Mouse (Mus musculus) lung, embryonic 16.5 days (tissue): ENCODE results near the gene Syn2. TPM values are rescaled to one million over a fixed set of nuclear protein-coding genes. Genes with fewer than 3 reads are reported as not detected.

Source experiments
- ATAC-seq: fragments of 200-750 bp; cut with Nextera tagmentation; 2 replicates; pipeline ENCODE4 v1.8.0; 2017; ENCODE audit warnings: low read depth, mild to moderate bottlenecking, moderate library complexity
- H3K27ac ChIP-seq: fragments of 300-500 bp; sonication (generic); 2 replicates; pipeline ENCODE4 v1.5.1; 2014; ENCODE audit warnings: mild to moderate bottlenecking, control low read depth, low read length
- H3K27me3 ChIP-seq: fragments of 300-500 bp; sonication (generic); 2 replicates; pipeline ENCODE4 v1.6.1; 2014; ENCODE audit warnings: low read depth, low read length, mixed read lengths; ENCODE audit not compliant: control insufficient read depth, insufficient read depth
- H3K36me3 ChIP-seq: fragments of 300-500 bp; sonication (generic); 2 replicates; pipeline ENCODE4 v1.6.1; 2014; ENCODE audit warnings: low read length; ENCODE audit not compliant: control insufficient read depth, insufficient read depth
- H3K4me1 ChIP-seq: fragments of 300-500 bp; sonication (generic); replicated peaks from 2 replicates; pipeline ENCODE4 v1.6.1; 2014; ENCODE audit warnings: low read length, mixed read lengths; ENCODE audit not compliant: control insufficient read depth, insufficient read depth
- H3K4me2 ChIP-seq: fragments of 300-500 bp; sonication (generic); 2 replicates; pipeline ENCODE4 v1.6.1; 2014; ENCODE audit warnings: low read depth, low read length, control low read depth
- H3K4me3 ChIP-seq: fragments of 300-500 bp; sonication (generic); 2 replicates; pipeline ENCODE4 v1.5.1; 2014; ENCODE audit warnings: mild to moderate bottlenecking, low read length, control low read depth
- H3K9ac ChIP-seq: fragments of 300-500 bp; sonication (generic); 2 replicates; pipeline ENCODE4 v1.6.1; 2014; ENCODE audit warnings: low read length, control low read depth
- H3K9me3 ChIP-seq: fragments of 300-500 bp; sonication (generic); 2 replicates; pipeline ENCODE4 v1.6.1; 2016; ENCODE audit warnings: low read length; ENCODE audit not compliant: control insufficient read depth
- WGBS: fragments of 180-500 bp; shearing (Covaris S2); extraction: QIAGEN DNeasy Blood & Tissue Kit; methylation state at CpG from one replicate; pipeline ENCODE4 v1.1.7; 2014; 5-methylcytosine and 5-hydroxymethylcytosine counted together
- polyA plus RNA-seq: library from polyadenylated mRNA; unstranded; fragments of >200 nt; fragmentation: Nextera tagmentation; extraction: Ambion mirVana; gene quantifications from 2 replicates; pipeline ENCODE4 v1.2.1, GENCODE M21; 2015

Syn2 gene
- polyA plus RNA-seq, 1 experiment from 2014 or later = 1.7 TPM

DNA sequence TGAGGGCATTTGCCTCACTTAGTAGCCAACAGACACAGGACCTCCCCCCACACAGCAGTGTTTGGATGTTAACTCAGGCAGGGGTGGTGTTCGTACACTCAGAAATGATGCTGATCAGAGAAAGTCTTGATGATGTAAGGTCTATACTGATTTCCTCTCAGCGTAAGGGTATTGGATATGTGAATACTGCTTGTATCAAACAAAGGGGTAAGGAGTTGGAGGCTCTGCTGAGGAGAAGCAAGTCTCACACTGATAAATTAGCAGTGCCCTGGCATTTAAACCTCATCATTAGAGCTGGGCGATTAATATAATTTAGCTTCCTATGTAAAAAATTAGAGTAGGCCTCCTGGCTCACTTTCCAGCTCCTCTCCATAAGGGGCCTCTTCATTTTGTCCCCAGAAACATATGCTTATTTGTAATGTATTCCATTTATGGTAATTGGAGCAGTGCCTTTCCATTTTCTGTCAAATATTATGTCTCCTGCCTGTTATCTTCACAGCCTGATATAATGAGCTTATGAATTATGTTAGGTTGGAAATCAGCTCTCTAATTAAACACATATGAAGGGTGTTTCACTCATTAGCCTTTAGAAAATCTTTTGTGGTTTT lies 31.3 kb downstream of the Syn2 start:
- Histone ChIP-seq H3K9me3 (no peaks in the 10 kb centered on the region), H3K4me1 (no peaks in the 10 kb centered on the region), H3K27me3 (no peaks in the 10 kb centered on the region), H3K36me3 (no peaks in the 10 kb centered on the region), H3K4me2 (no peak overlapping the region), H3K27ac (no peak overlapping the region), H3K9ac (no peak overlapping the region), H3K4me3 (no peak overlapping the region)
- ATAC-seq = no peak
- 83% methylated on average over 3 of the region's 3 CpGs for WGBS

DNA sequence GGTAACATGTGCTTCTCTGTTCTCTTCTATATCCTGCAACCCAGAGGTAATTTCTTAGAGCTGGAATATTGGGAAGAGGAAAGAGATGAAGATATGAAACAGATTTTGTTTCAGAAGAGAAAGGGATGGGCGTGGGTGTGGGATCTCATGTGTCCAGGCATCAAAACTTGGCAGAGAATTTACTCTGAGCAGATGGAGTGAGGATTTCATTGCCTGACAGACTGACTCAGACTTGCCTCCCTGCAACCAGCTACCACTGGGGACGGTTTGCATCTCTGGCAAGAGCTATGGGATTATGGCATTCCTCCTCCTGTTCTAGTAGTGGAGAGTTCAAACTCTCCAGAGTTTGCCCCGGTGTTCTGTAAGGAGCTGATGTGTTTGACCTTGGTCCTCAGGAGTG lies 34.2 kb downstream of the Syn2 start:
- Histone ChIP-seq H3K27ac (no peak overlapping the region), H3K4me1 (no peaks in the 10 kb centered on the region), H3K9ac (no peak overlapping the region), H3K4me3 (no peak overlapping the region), H3K27me3 (no peaks in the 10 kb centered on the region), H3K4me2 (no peak overlapping the region), H3K9me3 (no peaks in the 10 kb centered on the region), H3K36me3 (no peaks in the 10 kb centered on the region)
- 45% methylated on average over 3 of the region's 3 CpGs for WGBS
- no peak for ATAC-seq

DNA sequence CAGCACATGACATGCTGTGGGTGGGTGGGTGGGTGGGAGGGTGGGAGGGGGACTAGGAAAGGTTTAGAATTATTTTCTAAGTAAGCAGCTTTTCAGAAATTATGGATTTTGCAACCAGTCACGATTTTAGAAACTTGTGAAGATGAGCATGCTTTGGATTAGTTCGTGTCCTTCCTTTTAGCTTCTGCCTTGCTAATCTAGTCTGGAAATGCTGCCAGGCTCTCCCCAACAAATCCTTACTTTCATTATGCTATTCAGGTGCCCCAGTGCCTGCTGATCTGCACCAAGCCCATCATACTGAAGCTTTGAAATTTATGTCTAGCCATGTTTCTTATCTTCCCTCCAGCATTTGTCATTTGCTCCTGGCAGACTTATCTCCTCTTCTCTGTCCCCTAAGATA lies 34.8 kb downstream of the Syn2 start:
- Histone ChIP-seq H3K27ac (no peak overlapping the region), H3K4me1 (no peaks in the 10 kb centered on the region), H3K36me3 (no peaks in the 10 kb centered on the region), H3K9me3 (no peaks in the 10 kb centered on the region), H3K27me3 (no peaks in the 10 kb centered on the region), H3K4me2 (no peak overlapping the region), H3K4me3 (no peak overlapping the region), H3K9ac (no peak overlapping the region)
- no peak for ATAC-seq
- 64% methylated on average over 2 of the region's 2 CpGs for WGBS

DNA sequence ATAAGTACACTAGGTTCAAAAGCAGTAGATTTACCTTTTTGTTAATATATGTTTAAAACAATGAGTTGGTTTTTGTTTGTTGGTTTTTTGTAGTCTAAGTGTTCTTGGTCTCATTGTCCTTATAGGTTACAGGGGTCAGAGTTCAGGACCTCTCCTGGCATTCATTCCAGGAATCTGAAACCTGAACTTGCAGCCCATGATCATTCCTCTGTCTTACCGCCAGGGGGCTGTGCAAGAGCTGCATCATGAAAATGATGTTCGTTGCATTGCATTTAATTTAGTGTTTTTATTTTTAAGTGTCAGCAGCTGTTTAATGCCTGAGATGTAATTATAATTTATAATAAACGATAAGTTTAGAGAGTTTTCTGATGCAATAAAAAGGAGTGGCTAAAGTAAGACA lies 40.1 kb downstream of the Syn2 start:
- Histone ChIP-seq H3K4me2 (no peak overlapping the region), H3K27me3 (no peaks in the 10 kb centered on the region), H3K9me3 (no peaks in the 10 kb centered on the region), H3K9ac (no peak overlapping the region), H3K4me3 (no peak overlapping the region), H3K4me1 (no peaks in the 10 kb centered on the region), H3K36me3 (no peaks in the 10 kb centered on the region), H3K27ac (no peak overlapping the region)
- WGBS = 33% methylated on average over 3 of the region's 3 CpGs
- ATAC-seq = no peak

DNA sequence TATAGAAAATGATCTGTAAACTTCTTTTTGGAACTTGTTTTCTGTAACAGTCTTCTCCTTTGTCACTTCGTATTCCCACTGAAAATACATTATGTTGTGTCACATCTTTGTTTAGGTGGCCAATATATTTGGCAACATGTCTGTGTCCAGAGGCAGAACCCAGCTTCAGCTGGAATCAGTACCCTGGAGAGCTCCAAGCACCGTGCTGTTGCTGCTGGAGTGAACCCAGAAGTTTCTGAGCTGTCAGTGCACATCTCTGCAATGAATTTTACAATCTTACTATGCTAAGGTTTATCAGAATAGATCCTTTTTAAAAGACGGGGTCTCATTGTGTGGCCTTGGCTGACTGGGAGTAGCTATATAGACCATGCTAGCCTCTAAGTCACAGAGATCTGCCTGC lies 44.1 kb downstream of the Syn2 start:
- Histone ChIP-seq H3K9me3 (no peaks in the 10 kb centered on the region), H3K27me3 (no peaks in the 10 kb centered on the region), H3K27ac (no peak overlapping the region), H3K9ac (no peak overlapping the region), H3K36me3 (no peaks in the 10 kb centered on the region), H3K4me3 (no peak overlapping the region), H3K4me1 (no peaks in the 10 kb centered on the region), H3K4me2 (no peak overlapping the region)
- WGBS = 22% methylated on average over 3 of the region's 3 CpGs
- no peak for ATAC-seq

DNA sequence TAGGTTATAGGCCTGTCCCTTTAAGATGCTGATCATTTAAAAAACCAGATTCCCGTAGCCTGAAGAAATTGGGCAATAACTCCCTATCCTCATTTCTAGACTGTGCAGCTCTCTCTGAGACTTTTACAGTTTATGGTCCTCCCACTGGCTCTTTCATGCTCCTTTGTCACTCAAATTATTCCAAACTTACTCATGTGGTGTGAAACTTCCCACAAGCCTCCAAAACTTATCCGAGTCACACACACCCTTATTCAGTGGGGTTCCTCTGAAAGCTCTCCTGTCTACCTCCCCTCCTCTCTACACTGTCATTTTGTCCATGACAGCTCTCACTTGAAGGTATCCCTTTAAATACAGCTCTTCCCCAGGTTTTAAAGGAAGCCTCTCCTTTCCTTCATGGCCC lies 46.4 kb downstream of the Syn2 start:
- WGBS = 68% methylated on average over 2 of the region's 2 CpGs
- no peak overlapping the region for H3K4me2 ChIP-seq

DNA sequence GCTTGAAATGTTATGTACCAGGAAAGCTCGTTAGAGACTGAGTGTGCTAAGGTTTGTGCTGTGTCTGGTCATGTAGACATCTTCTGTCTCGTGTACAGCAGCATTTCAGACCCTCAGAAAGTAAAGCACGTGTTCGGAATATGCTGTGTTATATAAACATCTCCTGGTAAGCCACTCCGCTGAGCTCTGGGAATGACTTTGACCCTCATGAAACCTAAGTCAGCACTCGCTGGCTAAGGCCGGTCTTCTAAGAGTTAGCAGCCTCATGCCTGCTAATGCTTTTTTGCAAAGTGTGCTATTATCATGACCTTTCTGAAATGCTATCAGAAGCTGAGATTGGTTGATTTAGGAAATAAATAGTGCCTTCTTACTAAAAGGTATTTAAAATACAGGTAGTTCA lies 56.4 kb downstream of the Syn2 start:
- H3K9ac ChIP-seq = no peak overlapping the region
- H3K36me3 ChIP-seq = no peaks in the 10 kb centered on the region
- no peak for ATAC-seq
- H3K27ac ChIP-seq = no peak overlapping the region
- H3K4me3 ChIP-seq = no peak overlapping the region
- WGBS = 40% methylated on average over 7 of the region's 7 CpGs
- H3K9me3 ChIP-seq = no peaks in the 10 kb centered on the region
- no peak overlapping the region for H3K4me2 ChIP-seq
- H3K4me1 ChIP-seq = no peaks in the 10 kb centered on the region
- no peaks in the 10 kb centered on the region for H3K27me3 ChIP-seq

More for the DNA sequence above, 46.4 kb downstream of the Syn2 start:
- no peaks in the 10 kb centered on the region for H3K9me3 ChIP-seq
- no peak overlapping the region for H3K9ac ChIP-seq
- H3K27me3 ChIP-seq = no peaks in the 10 kb centered on the region
- H3K4me3 ChIP-seq = no peak overlapping the region
- no peak overlapping the region for H3K27ac ChIP-seq
- no peak for ATAC-seq
- H3K36me3 ChIP-seq = no peaks in the 10 kb centered on the region
- no peaks in the 10 kb centered on the region for H3K4me1 ChIP-seq

DNA sequence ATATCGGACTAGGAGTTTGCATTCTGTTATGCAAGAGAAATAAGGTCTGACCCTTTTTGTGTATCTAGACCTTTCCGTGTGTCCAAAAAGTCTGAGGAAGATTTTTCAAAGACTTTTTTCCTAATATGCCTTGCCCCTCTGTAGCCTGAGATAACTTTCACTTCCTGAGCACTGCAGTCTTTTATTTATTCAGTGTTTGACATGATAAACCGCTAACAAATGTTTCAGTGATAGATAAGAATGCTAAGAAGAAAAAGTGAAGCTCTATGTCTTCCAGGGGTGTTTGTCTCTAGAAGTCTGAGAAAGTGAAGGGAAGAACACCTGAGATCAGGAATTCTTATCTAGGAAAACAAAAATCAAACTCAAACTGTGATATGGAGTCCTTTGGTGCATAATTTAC lies 66.1 kb downstream of the Syn2 start:
- Histone ChIP-seq H3K4me1 (no peaks in the 10 kb centered on the region), H3K4me3 (no peak overlapping the region), H3K36me3 (no peaks in the 10 kb centered on the region), H3K9ac (no peak overlapping the region), H3K4me2 (no peak overlapping the region), H3K27ac (no peak overlapping the region), H3K9me3 (no peaks in the 10 kb centered on the region), H3K27me3 (no peaks in the 10 kb centered on the region; the same call in 1 of the 2 replicates)
- ATAC-seq = no peak
- 37% methylated on average over 3 of the region's 3 CpGs for WGBS

DNA sequence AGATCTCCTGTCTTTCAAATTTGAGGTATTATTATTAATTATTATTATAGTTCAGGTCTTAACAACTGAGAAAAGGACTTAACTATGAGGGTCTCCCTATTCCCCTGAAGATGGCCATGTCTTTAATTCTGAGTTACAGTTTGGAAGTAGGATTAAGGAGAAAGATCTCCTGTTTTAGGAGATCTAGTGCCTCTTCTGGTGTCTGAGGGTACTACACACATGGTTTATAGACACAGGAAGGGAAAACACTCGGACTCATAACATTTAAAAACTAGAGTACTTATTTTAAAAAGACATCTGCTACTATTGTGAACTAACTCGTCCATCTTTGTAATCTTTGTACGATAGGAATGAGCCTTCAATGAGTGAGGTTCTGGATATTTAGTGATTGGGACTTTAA lies 68.3 kb downstream of the Syn2 start:
- Histone ChIP-seq H3K27me3 (no peaks in the 10 kb centered on the region; the same call in 1 of the 2 replicates), H3K36me3 (no peaks in the 10 kb centered on the region), H3K9ac (no peak overlapping the region), H3K4me1 (no peaks in the 10 kb centered on the region), H3K4me3 (no peak overlapping the region), H3K4me2 (no peak overlapping the region), H3K9me3 (no peaks in the 10 kb centered on the region), H3K27ac (no peak overlapping the region)
- ATAC-seq = no peak
- 56% methylated on average over 3 of the region's 3 CpGs for WGBS

DNA sequence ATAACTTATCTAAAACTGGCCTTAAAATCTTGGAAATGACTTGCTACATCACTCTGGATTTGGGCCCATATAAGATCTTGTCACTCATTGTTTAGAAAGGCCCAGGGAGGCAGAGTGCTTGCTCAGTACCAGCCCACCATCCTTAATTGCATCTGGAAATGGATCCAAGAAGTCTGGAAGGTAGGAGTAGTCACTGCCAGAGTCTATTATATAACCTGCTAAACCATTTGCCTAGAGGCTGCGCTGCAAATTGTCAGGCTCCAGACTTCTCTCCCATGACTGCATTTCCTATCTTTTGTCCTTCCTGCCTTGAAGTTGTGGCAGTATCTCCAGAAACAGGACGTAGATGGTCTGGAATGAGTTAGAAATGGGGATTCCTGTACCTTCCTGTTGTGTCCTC lies 75.5 kb downstream of the Syn2 start:
- H3K27ac ChIP-seq = no peak overlapping the region
- no peak overlapping the region for H3K9ac ChIP-seq
- no peak overlapping the region for H3K4me3 ChIP-seq
- ATAC-seq = no peak
- H3K9me3 ChIP-seq = no peaks in the 10 kb centered on the region
- peaks cover 3% of the 10 kb centered on the region for H3K4me1 ChIP-seq
- no peaks in the 10 kb centered on the region for H3K27me3 ChIP-seq
- H3K4me2 ChIP-seq = no peak overlapping the region
- H3K36me3 ChIP-seq = no peaks in the 10 kb centered on the region
- 52% methylated on average over 2 of the region's 2 CpGs for WGBS
